Mouse (Mus musculus): ENCODE data around the gene Slc6a16.

Slc6a16 gene

GRCm38 (mm10) chr7:45312686-45313453 is 72.0 kb downstream of the Slc6a16 start:
- peak; percentile 55 for DNase-seq (ENCODE audit: low spot score)

- peak; percentile 36 for DNase-seq (ENCODE audit: low spot score)
These were observed 72.6 kb downstream of the Slc6a16 start for GRCm38 (mm10) chr7:45313495-45313894.

GRCm38 (mm10) chr7:45315182-45315701 is 74.4 kb downstream of the Slc6a16 start:
- DNase-seq (ENCODE audit: low spot score): no peak

- DNase-seq (ENCODE audit: low spot score): no peak
These were observed 75.7 kb downstream of the Slc6a16 start for GRCm38 (mm10) chr7:45316536-45316935.

GRCm38 (mm10) chr7:45322245-45322644 is 81.4 kb downstream of the Slc6a16 start:
- DNase-seq (ENCODE audit: low spot score): no peak

Measured in MN1 (cell line).